Mouse (Mus musculus): ENCODE measurements around the gene Tvp23a.

GRCm38 (mm10) chr16:10471950-10472349 lies 24.8 kb upstream of the Tvp23a start:
- TF ChIP-seq CTCF (IDR thresholded peaks at IDR 0.05; ENCODE audit: low read depth): no peak
- no peak for TF ChIP-seq EP300 (optimal IDR thresholded peaks at IDR 0.05)

Measured in stomach, postnatal 0 days (tissue).